Comparison of ENCODE assay signal across 9 mouse cellular contexts in genomic region chr3:121369517-121369916, GRCm38 (mm10). TPM values are rescaled to one million over a fixed set of nuclear protein-coding genes. Genes with fewer than 3 reads are reported as not detected.
DNase-seq lines count a peak whose midpoint lies in the region; ATAC-seq and TF ChIP-seq lines count a peak whose summit lies in the region.
"Had no signal": no experiment of that assay in that cellular context is flagged by ENCODE, and none has a peak within 500 bp of the region (broad histone marks: within the 10 kb centered on the region; RNA-seq: fewer than 3 reads in every experiment).

No protein-coding gene starts in this region.

- H3K9ac ChIP-seq in lung, embryonic 14.5 days = no peak overlapping the region
- no peak overlapping the region for H3K9ac ChIP-seq in heart, embryonic 14.5 days (ENCODE audit: low read length)
- no peak overlapping the region for H3K9ac ChIP-seq in hindbrain, embryonic 11.5 days (ENCODE audit: low read depth, low read length)

- no peak overlapping the region for H3K4me2 ChIP-seq in lung, embryonic 14.5 days
- H3K4me2 ChIP-seq in heart, embryonic 14.5 days (ENCODE audit: low read length) = no peak overlapping the region
- H3K4me2 ChIP-seq in hindbrain, embryonic 11.5 days (replicated peaks; ENCODE audit: low read depth, low read length) = no peak overlapping the region

- no peaks in the 10 kb centered on the region for H3K9me3 ChIP-seq in lung, embryonic 14.5 days (ENCODE audit: low read depth, low read length)
- H3K9me3 ChIP-seq in heart, embryonic 14.5 days (ENCODE audit: control insufficient read depth, low read length) = no peaks in the 10 kb centered on the region
- no peaks in the 10 kb centered on the region for H3K9me3 ChIP-seq in hindbrain, embryonic 11.5 days (ENCODE audit: control insufficient read depth, low read length)

- H3K27me3 ChIP-seq in lung, embryonic 14.5 days (ENCODE audit: insufficient read depth, low read length) = no peaks in the 10 kb centered on the region
- H3K27me3 ChIP-seq in heart, embryonic 14.5 days (ENCODE audit: control insufficient read depth, insufficient read depth, low read length) = no peaks in the 10 kb centered on the region
- H3K27me3 ChIP-seq in hindbrain, embryonic 11.5 days (ENCODE audit: control insufficient read depth, insufficient read depth, low read length) = no peaks in the 10 kb centered on the region

- H3K27ac ChIP-seq in lung, embryonic 14.5 days (ENCODE audit: low read depth) = no peak overlapping the region
- peak overlapping the region in 1 of 2 experiments; percentile 56; a peak in 1 of 4 replicates for H3K27ac ChIP-seq in heart, embryonic 14.5 days (replicated peaks in 1 of 2; ENCODE audit: control insufficient read depth in 1 of 2, insufficient read depth in 1 of 2, low read depth in 2 of 2, low read length in 2 of 2)
- no peak overlapping the region for H3K27ac ChIP-seq in hindbrain, embryonic 11.5 days (ENCODE audit: low read depth, low read length)

- no peaks in the 10 kb centered on the region for H3K36me3 ChIP-seq in lung, embryonic 14.5 days (ENCODE audit: insufficient read depth)
- H3K36me3 ChIP-seq in heart, embryonic 14.5 days (ENCODE audit: control insufficient read depth, insufficient read depth, low read length) = no peaks in the 10 kb centered on the region
- no peaks in the 10 kb centered on the region for H3K36me3 ChIP-seq in hindbrain, embryonic 11.5 days (ENCODE audit: control insufficient read depth, insufficient read depth, low read length)

- peak; percentile 51; the same call in 1 of the 2 replicates for ATAC-seq in lung, embryonic 14.5 days (ENCODE audit: insufficient read depth)
- ATAC-seq in heart, embryonic 14.5 days (ENCODE audit: insufficient number of reproducible peaks, insufficient read depth, low FRiP score, low read depth) = peak; percentile 68
- ATAC-seq in hindbrain, embryonic 11.5 days (ENCODE audit: low FRiP score) = no peak

- H3K4me1 ChIP-seq in lung, embryonic 14.5 days (ENCODE audit: insufficient read depth) = no peaks in the 10 kb centered on the region
- peaks cover 8 to 11% of the 10 kb centered on the region in 2 experiments; a peak in 2 of 4 replicates for H3K4me1 ChIP-seq in heart, embryonic 14.5 days (ENCODE audit: control insufficient read depth in 2 of 2, insufficient read depth in 2 of 2, low read length in 2 of 2)
- no peaks in the 10 kb centered on the region for H3K4me1 ChIP-seq in hindbrain, embryonic 11.5 days (replicated peaks; ENCODE audit: control insufficient read depth, insufficient read depth, low read length)

- no peak for TF ChIP-seq CTCF in lung, embryonic 14.5 days (IDR thresholded peaks at IDR 0.05; ENCODE audit: low read depth)

- WGBS in lung, embryonic 14.5 days = 65% methylated on average over 6 of the region's 6 CpGs
- 64% methylated on average over 6 of the region's 6 CpGs for WGBS in heart, embryonic 14.5 days
- WGBS in hindbrain, embryonic 11.5 days = 72% methylated on average over 6 of the region's 6 CpGs

- no peak overlapping the region for H3K4me3 ChIP-seq in lung, embryonic 14.5 days (ENCODE audit: low read depth, low read length)
- H3K4me3 ChIP-seq in heart, embryonic 14.5 days (ENCODE audit: control insufficient read depth in 1 of 2, insufficient read depth in 1 of 2, low read depth in 1 of 2, low read length in 2 of 2) = no peak overlapping the region
- H3K4me3 ChIP-seq in hindbrain, embryonic 11.5 days (ENCODE audit: low read depth, low read length) = no peak overlapping the region

- intact Hi-C loops in gastrocnemius, postnatal 14 days (cut with DNase I; ENCODE audit: low total_unique reads) = no loop called here

- peak; percentile 33 for DNase-seq in lung, embryonic 14.5 days
- DNase-seq in lung, postnatal 36 days = no peak
- DNase-seq in lung, postnatal 10 days = peak; percentile 29
- DNase-seq in thymus, postnatal 14 days = peak; percentile 63
- DNase-seq in hindbrain, embryonic 11.5 days (ENCODE audit: low spot score) = no peak
- DNase-seq in right cerebral cortex, adult 18-20 months = no peak
- no peak for DNase-seq in gastrocnemius, postnatal 14 days
- DNase-seq: gastrocnemius, postnatal 10 days had no signal

RNA-seq across cellular contexts. Expression of gene Cnn3, which starts 56.8 kb away (rescaled TPM):
- 671 and 678 TPM in 2 replicates for polyA plus RNA-seq in lung, embryonic 14.5 days (2014; fragmentation: Nextera tagmentation; extraction: Ambion mirVana)
- polyA plus RNA-seq in heart, embryonic 14.5 days (2014; fragmentation: Nextera tagmentation; extraction: Ambion mirVana) = 358 and 372 TPM in 2 replicates
- 1,127 and 1,205 TPM in 2 replicates for polyA plus RNA-seq in hindbrain, embryonic 11.5 days (2014; fragmentation: Nextera tagmentation; extraction: Ambion mirVana)
- 10 to 100 TPM; 54.0 to 64.5 TPM for total RNA-seq in gastrocnemius, postnatal 14 days (2021)

Comparison
In these comparisons a context has a peak if more than half of its experiments do, and no peak if none do; other contexts are left out.
1. DNase-seq: peak in lung, embryonic 14.5 days (single experiment), lung, postnatal 10 days (single experiment) and thymus, postnatal 14 days (single experiment); none in lung, postnatal 36 days (single experiment), hindbrain, embryonic 11.5 days (single experiment), right cerebral cortex, adult 18-20 months (single experiment) and gastrocnemius, postnatal 14 days (single experiment).